Mouse (Mus musculus) CH12.LX (cell line): ENCODE results near the gene Rab40c. TPM values are rescaled to one million over a fixed set of nuclear protein-coding genes. Genes with fewer than 3 reads are reported as not detected.

ENCODE experiments used
- IRF4 ChIP-seq: IDR thresholded peaks from 2 replicates; pipeline ENCODE4 v1.6.1; 2014; ENCODE audit warnings: low read depth, mild to moderate bottlenecking, inconsistent platforms, low read length, improper control_type of control experiment
- MEF2A ChIP-seq: IDR thresholded peaks from 2 replicates; pipeline ENCODE4 v1.6.1; 2014; ENCODE audit warnings: low read depth, mild to moderate bottlenecking, inconsistent platforms, low read length, improper control_type of control experiment, borderline replicate concordance
- NRF1 ChIP-seq: IDR thresholded peaks from 2 replicates; pipeline ENCODE4 v1.6.1; 2014; ENCODE audit warnings: low read depth, mild to moderate bottlenecking, inconsistent platforms, low read length, improper control_type of control experiment, moderate library complexity
- RCOR1 ChIP-seq: conservative IDR thresholded peaks from 2 replicates; pipeline ENCODE4 v1.6.1; 2012; ENCODE audit warnings: low read depth, mild to moderate bottlenecking, inconsistent platforms, low read length, improper control_type of control experiment
- SIN3A ChIP-seq: IDR thresholded peaks from 2 replicates; pipeline ENCODE4 v1.6.1; 2012; ENCODE audit warnings: low read length, improper control_type of control experiment, inconsistent platforms
- TCF12 ChIP-seq: IDR thresholded peaks from 2 replicates; pipeline ENCODE4 v1.6.1; 2014; ENCODE audit warnings: low read depth, mild to moderate bottlenecking, inconsistent platforms, low read length, improper control_type of control experiment
- polyA plus RNA-seq: library from polyadenylated mRNA; unstranded; fragments of >175 nt; gene quantifications from 2 replicates; pipeline ENCODE4 v1.2.1, GENCODE M21; 2012; ENCODE audit warnings: low read depth; ENCODE audit not compliant: insufficient read length
- total RNA-seq, 2 experiments: library from RNA; depleted of rRNA; stranded (reverse); fragments of 300-350 nt in 1 of 2; fragments of >200 nt in 1 of 2; gene quantifications; 2 replicates each; pipeline ENCODE4 v1.2.3; 2012 to 2014

Gene Rab40c
- total and polyA plus RNA-seq, 3 experiments, result 8.0 to 14.4 (median 9.2) TPM

- TF ChIP-seq IRF4 (peak; percentile 17; the same call in 1 of the 2 replicates), MEF2A (peak; percentile 41; the same call in 1 of the 2 replicates), TCF12 (peak; percentile 59), SIN3A (peak; percentile 88), RCOR1 (no peak), NRF1 (peak; percentile 41; the same call in 1 of the 2 replicates)
- TF ChIP-seq, all 38 proteins: peak for 19
These were observed 86.9 kb downstream of the Rab40c start (continued) for GRCm38 (mm10) chr17:25832436-25833290.

Other genes starting within 250 kb of the Rab40c start
Only the 20 nearest of the 32 such genes appear.
- gene Haghl, start 134.1 kb downstream of the Rab40c start, total RNA-seq (2012; rRNA removed), result 14.5 and 16.0 TPM in 2 replicates
- 7.3 and 7.4 TPM in 2 replicates for gene Haghl, start 134.1 kb downstream of the Rab40c start, total RNA-seq (2014; rRNA removed)
- 7.4 and 7.8 TPM in 2 replicates for gene Haghl, start 134.1 kb downstream of the Rab40c start, polyA plus RNA-seq
- 0.13 and 0.25 TPM in 2 replicates for gene Ccdc78, start 133.1 kb downstream of the Rab40c start, total RNA-seq (2012; rRNA removed)
- gene Ccdc78, start 133.1 kb downstream of the Rab40c start, total RNA-seq (2014; rRNA removed), result 0.13 TPM in 1 of 2 replicates, not detected in the other
- gene Ccdc78, start 133.1 kb downstream of the Rab40c start, polyA plus RNA-seq, result 0.40 and 0.49 TPM in 2 replicates
- 55.0 and 68.3 TPM in 2 replicates for gene Fam173a, start 126.8 kb downstream of the Rab40c start, total RNA-seq (2012; rRNA removed)
- 21.9 and 25.5 TPM in 2 replicates for gene Fam173a, start 126.8 kb downstream of the Rab40c start, total RNA-seq (2014; rRNA removed)
- 25.5 and 27.8 TPM in 2 replicates for gene Fam173a, start 126.8 kb downstream of the Rab40c start, polyA plus RNA-seq
- not detected in 2 replicates for gene AC134908.4, start 124.1 kb downstream of the Rab40c start, total RNA-seq (2012; rRNA removed)
- not detected in 2 replicates for gene AC134908.4, start 124.1 kb downstream of the Rab40c start, total RNA-seq (2014; rRNA removed)
- not detected in 2 replicates for gene AC134908.4, start 124.1 kb downstream of the Rab40c start, polyA plus RNA-seq
- gene Metrn, start 122.6 kb downstream of the Rab40c start, total RNA-seq (2012; rRNA removed), result 49.8 and 50.1 TPM in 2 replicates
- gene Metrn, start 122.6 kb downstream of the Rab40c start, total RNA-seq (2014; rRNA removed), result 18.1 and 23.7 TPM in 2 replicates
- gene Metrn, start 122.6 kb downstream of the Rab40c start, polyA plus RNA-seq, result 16.9 and 17.7 TPM in 2 replicates
- gene Fbxl16, start 110.6 kb downstream of the Rab40c start, total RNA-seq (2012; rRNA removed), result not detected in 2 replicates
- not detected in 2 replicates for gene Fbxl16, start 110.6 kb downstream of the Rab40c start, total RNA-seq (2014; rRNA removed)
- not detected in 2 replicates for gene Fbxl16, start 110.6 kb downstream of the Rab40c start, polyA plus RNA-seq
- 27.2 and 28.6 TPM in 2 replicates for gene Wdr24, start 96.1 kb downstream of the Rab40c start, total RNA-seq (2012; rRNA removed)
- gene Wdr24, start 96.1 kb downstream of the Rab40c start, total RNA-seq (2014; rRNA removed), result 17.3 and 20.9 TPM in 2 replicates
- gene Wdr24, start 96.1 kb downstream of the Rab40c start, polyA plus RNA-seq, result 16.9 and 20.4 TPM in 2 replicates
- 7.7 and 9.3 TPM in 2 replicates for gene Jmjd8, start 90.9 kb downstream of the Rab40c start, total RNA-seq (2012; rRNA removed)
- 4.8 and 6.1 TPM in 2 replicates for gene Jmjd8, start 90.9 kb downstream of the Rab40c start, total RNA-seq (2014; rRNA removed)
- gene Jmjd8, start 90.9 kb downstream of the Rab40c start, polyA plus RNA-seq, result 8.3 and 8.5 TPM in 2 replicates
- gene Stub1, start 86.3 kb downstream of the Rab40c start, total RNA-seq (2012; rRNA removed), result 98.3 and 107 TPM in 2 replicates
- 60.4 and 62.9 TPM in 2 replicates for gene Stub1, start 86.3 kb downstream of the Rab40c start, total RNA-seq (2014; rRNA removed)
- gene Stub1, start 86.3 kb downstream of the Rab40c start, polyA plus RNA-seq, result 84.8 and 87.1 TPM in 2 replicates
- gene Rhbdl1, start 82.4 kb downstream of the Rab40c start, total RNA-seq (2012; rRNA removed), result 1.9 and 2.4 TPM in 2 replicates
- gene Rhbdl1, start 82.4 kb downstream of the Rab40c start, total RNA-seq (2014; rRNA removed), result not detected in 2 replicates
- 2.8 and 4.6 TPM in 2 replicates for gene Rhbdl1, start 82.4 kb downstream of the Rab40c start, polyA plus RNA-seq
- gene Gm20683, start 78.0 kb downstream of the Rab40c start, total RNA-seq (2012; rRNA removed), result 3.1 and 3.8 TPM in 2 replicates
- 0.96 and 1.3 TPM in 2 replicates for gene Gm20683, start 78.0 kb downstream of the Rab40c start, total RNA-seq (2014; rRNA removed)
- 1.4 and 4.8 TPM in 2 replicates for gene Gm20683, start 78.0 kb downstream of the Rab40c start, polyA plus RNA-seq
- gene Rhot2, start 74.9 kb downstream of the Rab40c start, total RNA-seq (2012; rRNA removed), result 16.2 and 26.1 TPM in 2 replicates
- 17.3 and 19.5 TPM in 2 replicates for gene Rhot2, start 74.9 kb downstream of the Rab40c start, total RNA-seq (2014; rRNA removed)
- gene Rhot2, start 74.9 kb downstream of the Rab40c start, polyA plus RNA-seq, result 33.8 and 51.5 TPM in 2 replicates
- gene Wdr90, start 58.2 kb downstream of the Rab40c start, total RNA-seq (2012; rRNA removed), result 31.9 and 38.0 TPM in 2 replicates
- gene Wdr90, start 58.2 kb downstream of the Rab40c start, total RNA-seq (2014; rRNA removed), result 16.0 and 17.5 TPM in 2 replicates
- 19.9 and 23.8 TPM in 2 replicates for gene Wdr90, start 58.2 kb downstream of the Rab40c start, polyA plus RNA-seq
- gene Mcrip2, start 51.0 kb downstream of the Rab40c start, total RNA-seq (2012; rRNA removed), result 16.1 and 16.5 TPM in 2 replicates
- gene Mcrip2, start 51.0 kb downstream of the Rab40c start, total RNA-seq (2014; rRNA removed), result 0.82 and 1.4 TPM in 2 replicates
- gene Mcrip2, start 51.0 kb downstream of the Rab40c start, polyA plus RNA-seq, result 1.7 and 2.2 TPM in 2 replicates
- gene Mettl26, start 44.7 kb downstream of the Rab40c start, total RNA-seq (2012; rRNA removed), result 43.6 and 52.5 TPM in 2 replicates
- 31.9 and 33.0 TPM in 2 replicates for gene Mettl26, start 44.7 kb downstream of the Rab40c start, total RNA-seq (2014; rRNA removed)
- gene Mettl26, start 44.7 kb downstream of the Rab40c start, polyA plus RNA-seq, result 29.8 and 32.0 TPM in 2 replicates
- gene Wfikkn1, start 38.9 kb downstream of the Rab40c start, total RNA-seq (2012; rRNA removed), result 0.25 and 0.34 TPM in 2 replicates
- gene Wfikkn1, start 38.9 kb downstream of the Rab40c start, total RNA-seq (2014; rRNA removed), result 0.11 TPM in 1 of 2 replicates, not detected in the other
- 0.48 and 0.69 TPM in 2 replicates for gene Wfikkn1, start 38.9 kb downstream of the Rab40c start, polyA plus RNA-seq
- gene Pigq, start 25.2 kb upstream of the Rab40c start, total RNA-seq (2012; rRNA removed), result 28.1 and 29.2 TPM in 2 replicates
- gene Pigq, start 25.2 kb upstream of the Rab40c start, total RNA-seq (2014; rRNA removed), result 15.1 and 18.5 TPM in 2 replicates
- gene Pigq, start 25.2 kb upstream of the Rab40c start, polyA plus RNA-seq, result 75.0 and 97.2 TPM in 2 replicates
- not detected in 2 replicates for gene Nhlrc4, start 25.2 kb upstream of the Rab40c start, total RNA-seq (2012; rRNA removed)
- gene Nhlrc4, start 25.2 kb upstream of the Rab40c start, total RNA-seq (2014; rRNA removed), result not detected in 2 replicates
- gene Nhlrc4, start 25.2 kb upstream of the Rab40c start, polyA plus RNA-seq, result not detected in 2 replicates
- not detected in 2 replicates for gene A930017K11Rik, start 32.8 kb upstream of the Rab40c start, total RNA-seq (2012; rRNA removed)
- not detected in 2 replicates for gene A930017K11Rik, start 32.8 kb upstream of the Rab40c start, total RNA-seq (2014; rRNA removed)
- gene A930017K11Rik, start 32.8 kb upstream of the Rab40c start, polyA plus RNA-seq, result not detected in 2 replicates
- gene Capn15, start 66.1 kb upstream of the Rab40c start, total RNA-seq (2012; rRNA removed), result 6.0 and 7.5 TPM in 2 replicates
- 1.5 and 2.1 TPM in 2 replicates for gene Capn15, start 66.1 kb upstream of the Rab40c start, total RNA-seq (2014; rRNA removed)
- gene Capn15, start 66.1 kb upstream of the Rab40c start, polyA plus RNA-seq, result 11.4 and 11.5 TPM in 2 replicates